Mouse (Mus musculus): ENCODE results near the gene Ctse. TPM values are rescaled to one million over a fixed set of nuclear protein-coding genes. Genes with fewer than 3 reads are reported as not detected.

Ctse gene
- polyA plus RNA-seq, 1 experiment from 2014 or later = not detected

GRCm38 (mm10) chr1:131655601-131656000, 17.5 kb downstream of the Ctse start:
- H3K36me3 ChIP-seq (ENCODE audit: control insufficient read depth, insufficient read depth, low read length) = no peaks in the 10 kb centered on the region
- H3K4me3 ChIP-seq (ENCODE audit: control insufficient read depth in 1 of 2, insufficient read depth in 1 of 2, low read depth in 1 of 2, low read length in 2 of 2) = no peak overlapping the region
- no peak overlapping the region for H3K4me2 ChIP-seq (ENCODE audit: low read length)
- no peaks in the 10 kb centered on the region for H3K27me3 ChIP-seq (ENCODE audit: control insufficient read depth, insufficient read depth, low read length)
- no peaks in the 10 kb centered on the region for H3K9me3 ChIP-seq (ENCODE audit: control insufficient read depth, low read length)
- 67% methylated on average over 6 of the region's 6 CpGs for whole genome bisulfite sequencing
- H3K9ac ChIP-seq (ENCODE audit: low read length) = no peak overlapping the region
- H3K4me1 ChIP-seq (ENCODE audit: control insufficient read depth in 2 of 2, insufficient read depth in 2 of 2, low read length in 2 of 2) = peaks cover 0 to 4% of the 10 kb centered on the region in 2 experiments; a peak in 1 of 4 replicates
- no peak overlapping the region for H3K27ac ChIP-seq (replicated peaks in 1 of 2; ENCODE audit: control insufficient read depth in 1 of 2, insufficient read depth in 1 of 2, low read depth in 2 of 2, low read length in 2 of 2)
- ATAC-seq (ENCODE audit: insufficient number of reproducible peaks, insufficient read depth, low FRiP score, low read depth) = no peak

DNA sequence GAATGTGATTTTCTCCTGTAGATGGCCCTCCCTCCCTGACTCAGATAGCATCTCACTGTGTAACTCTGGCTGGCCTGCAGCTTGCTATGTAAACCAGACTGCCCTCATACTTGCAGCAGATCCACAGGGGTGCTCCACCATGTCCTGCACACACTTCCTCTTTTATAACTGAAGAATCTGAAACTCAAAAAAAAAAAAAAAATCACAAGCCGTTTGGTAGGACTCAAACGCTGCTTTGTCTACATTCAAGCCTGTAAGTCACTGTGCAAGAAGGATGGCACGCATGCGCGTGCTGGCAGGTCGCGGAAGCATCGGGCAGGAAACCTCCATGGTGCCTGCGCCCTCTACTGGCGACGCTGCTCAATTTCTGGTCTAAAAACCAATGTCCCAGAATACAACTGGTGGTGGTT, 19.8 kb downstream of the Ctse start:
- H3K9ac ChIP-seq (ENCODE audit: low read length) = peak overlapping the region; percentile 38; the same call in 1 of the 2 replicates
- no peaks in the 10 kb centered on the region for H3K36me3 ChIP-seq (ENCODE audit: control insufficient read depth, insufficient read depth, low read length)
- H3K4me1 ChIP-seq (ENCODE audit: control insufficient read depth in 2 of 2, insufficient read depth in 2 of 2, low read length in 2 of 2) = peaks cover 0 to 4% of the 10 kb centered on the region in 2 experiments; a peak in 1 of 4 replicates
- no peaks in the 10 kb centered on the region for H3K27me3 ChIP-seq (ENCODE audit: control insufficient read depth, insufficient read depth, low read length)
- H3K4me2 ChIP-seq (ENCODE audit: low read length) = peak overlapping the region; percentile 58
- under 1% methylated on average over 11 of the region's 11 CpGs for WGBS
- H3K9me3 ChIP-seq (ENCODE audit: control insufficient read depth, low read length) = no peaks in the 10 kb centered on the region
- peak overlapping the region in 1 of 2 experiments; percentile 13; a peak in 1 of 4 replicates for H3K4me3 ChIP-seq (ENCODE audit: control insufficient read depth in 1 of 2, insufficient read depth in 1 of 2, low read depth in 1 of 2, low read length in 2 of 2)
- H3K27ac ChIP-seq (replicated peaks in 1 of 2; ENCODE audit: control insufficient read depth in 1 of 2, insufficient read depth in 1 of 2, low read depth in 2 of 2, low read length in 2 of 2) = no peak overlapping the region
- no peak for ATAC-seq (ENCODE audit: insufficient number of reproducible peaks, insufficient read depth, low FRiP score, low read depth)

GRCm38 (mm10) chr1:131659512-131660085, 21.5 kb downstream of the Ctse start:
- ATAC-seq (ENCODE audit: insufficient number of reproducible peaks, insufficient read depth, low FRiP score, low read depth) = no peak
- Histone ChIP-seq H3K4me1 (ENCODE audit: control insufficient read depth in 2 of 2, insufficient read depth in 2 of 2, low read length in 2 of 2) (0 out of 4 replicates have a peak, but pooled peaks cover 0 to 3% of the 10 kb centered on the region in 2 experiments), H3K9ac (ENCODE audit: low read length) (no peak overlapping the region), H3K27me3 (ENCODE audit: control insufficient read depth, insufficient read depth, low read length) (no peaks in the 10 kb centered on the region), H3K4me2 (ENCODE audit: low read length) (no peak overlapping the region), H3K9me3 (ENCODE audit: control insufficient read depth, low read length) (no peaks in the 10 kb centered on the region), H3K27ac (replicated peaks in 1 of 2; ENCODE audit: control insufficient read depth in 1 of 2, insufficient read depth in 1 of 2, low read depth in 2 of 2, low read length in 2 of 2) (no peak overlapping the region), H3K36me3 (ENCODE audit: control insufficient read depth, insufficient read depth, low read length) (no peaks in the 10 kb centered on the region), H3K4me3 (ENCODE audit: control insufficient read depth in 1 of 2, insufficient read depth in 1 of 2, low read depth in 1 of 2, low read length in 2 of 2) (no peak overlapping the region)
- 59% methylated on average over 5 of the region's 5 CpGs for WGBS

GRCm38 (mm10) chr1:131660266-131660665, 22.2 kb downstream of the Ctse start:
- no peak overlapping the region for H3K27ac ChIP-seq (replicated peaks in 1 of 2; ENCODE audit: control insufficient read depth in 1 of 2, insufficient read depth in 1 of 2, low read depth in 2 of 2, low read length in 2 of 2)
- H3K9me3 ChIP-seq (ENCODE audit: control insufficient read depth, low read length) = no peaks in the 10 kb centered on the region
- no peak overlapping the region for H3K4me3 ChIP-seq (ENCODE audit: control insufficient read depth in 1 of 2, insufficient read depth in 1 of 2, low read depth in 1 of 2, low read length in 2 of 2)
- no peaks in the 10 kb centered on the region for H3K36me3 ChIP-seq (ENCODE audit: control insufficient read depth, insufficient read depth, low read length)
- 79% methylated on average over 2 of the region's 2 CpGs for WGBS
- H3K9ac ChIP-seq (ENCODE audit: low read length) = no peak overlapping the region
- H3K4me2 ChIP-seq (ENCODE audit: low read length) = no peak overlapping the region
- ATAC-seq (ENCODE audit: insufficient number of reproducible peaks, insufficient read depth, low FRiP score, low read depth) = no peak
- 0 out of 4 replicates have a peak, but pooled peaks cover 0 to 3% of the 10 kb centered on the region in 2 experiments for H3K4me1 ChIP-seq (ENCODE audit: control insufficient read depth in 2 of 2, insufficient read depth in 2 of 2, low read length in 2 of 2)
- H3K27me3 ChIP-seq (ENCODE audit: control insufficient read depth, insufficient read depth, low read length) = no peaks in the 10 kb centered on the region

DNA sequence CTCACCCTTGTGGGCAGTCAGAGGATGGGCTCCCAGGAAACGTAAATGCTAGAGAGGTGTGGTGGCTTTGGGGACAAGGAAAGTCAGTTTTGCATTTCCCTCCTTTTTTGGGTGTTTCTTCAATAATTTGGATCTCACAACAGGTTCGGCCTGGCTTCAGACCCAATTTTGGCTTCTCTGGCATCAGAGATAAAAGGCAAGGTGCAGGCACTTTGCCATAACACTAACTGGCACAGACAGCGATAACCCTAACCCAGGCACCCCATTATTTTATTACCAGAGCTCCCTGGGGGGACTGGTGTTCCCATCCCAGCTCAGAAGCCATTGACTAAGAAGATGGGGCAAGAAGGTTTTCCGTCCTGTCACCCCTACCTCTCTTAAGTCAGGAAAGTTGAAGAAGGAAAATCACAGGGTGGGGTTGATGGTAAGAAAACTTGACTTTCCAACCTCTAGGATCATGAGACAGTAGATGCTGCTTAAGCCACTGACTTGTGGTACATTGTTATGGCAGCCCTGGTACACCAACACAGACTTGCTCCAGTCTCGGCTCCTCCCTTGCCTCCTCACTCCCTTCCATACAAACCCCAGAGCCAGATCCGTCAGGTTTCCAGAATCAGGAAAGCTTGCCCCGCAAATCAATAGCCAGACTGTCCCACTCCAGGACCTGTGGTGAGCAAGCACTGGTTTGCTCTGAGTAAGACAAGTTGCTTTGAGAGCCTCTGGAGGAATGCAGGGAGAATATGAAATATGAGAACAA, 22.8 kb downstream of the Ctse start:
- 68% methylated on average over 7 of the region's 7 CpGs for WGBS
- ATAC-seq (ENCODE audit: insufficient number of reproducible peaks, insufficient read depth, low FRiP score, low read depth) = no peak

GRCm38 (mm10) chr1:131661749-131662148, 23.6 kb downstream of the Ctse start:
- ATAC-seq (ENCODE audit: insufficient number of reproducible peaks, insufficient read depth, low FRiP score, low read depth) = 0 out of 2 replicates have a peak, but pooled peaks have one; percentile 10
- no peak overlapping the region for H3K4me3 ChIP-seq (ENCODE audit: control insufficient read depth in 1 of 2, insufficient read depth in 1 of 2, low read depth in 1 of 2, low read length in 2 of 2)
- 68% methylated on average over 3 of the region's 3 CpGs for WGBS
- no peaks in the 10 kb centered on the region for H3K27me3 ChIP-seq (ENCODE audit: control insufficient read depth, insufficient read depth, low read length)
- no peak overlapping the region for H3K27ac ChIP-seq (replicated peaks in 1 of 2; ENCODE audit: control insufficient read depth in 1 of 2, insufficient read depth in 1 of 2, low read depth in 2 of 2, low read length in 2 of 2)
- H3K4me2 ChIP-seq (ENCODE audit: low read length) = no peak overlapping the region
- H3K36me3 ChIP-seq (ENCODE audit: control insufficient read depth, insufficient read depth, low read length) = no peaks in the 10 kb centered on the region
- H3K9ac ChIP-seq (ENCODE audit: low read length) = no peak overlapping the region
- 0 out of 4 replicates have a peak, but pooled peaks cover 0 to 3% of the 10 kb centered on the region in 2 experiments for H3K4me1 ChIP-seq (ENCODE audit: control insufficient read depth in 2 of 2, insufficient read depth in 2 of 2, low read length in 2 of 2)
- H3K9me3 ChIP-seq (ENCODE audit: control insufficient read depth, low read length) = no peaks in the 10 kb centered on the region

More for the DNA sequence above, 22.8 kb downstream of the Ctse start:
- Histone ChIP-seq H3K9me3 (ENCODE audit: control insufficient read depth, low read length) (no peaks in the 10 kb centered on the region), H3K36me3 (ENCODE audit: control insufficient read depth, insufficient read depth, low read length) (no peaks in the 10 kb centered on the region), H3K9ac (ENCODE audit: low read length) (no peak overlapping the region), H3K27ac (replicated peaks in 1 of 2; ENCODE audit: control insufficient read depth in 1 of 2, insufficient read depth in 1 of 2, low read depth in 2 of 2, low read length in 2 of 2) (no peak overlapping the region), H3K27me3 (ENCODE audit: control insufficient read depth, insufficient read depth, low read length) (no peaks in the 10 kb centered on the region), H3K4me3 (ENCODE audit: control insufficient read depth in 1 of 2, insufficient read depth in 1 of 2, low read depth in 1 of 2, low read length in 2 of 2) (no peak overlapping the region), H3K4me2 (ENCODE audit: low read length) (no peak overlapping the region), H3K4me1 (ENCODE audit: control insufficient read depth in 2 of 2, insufficient read depth in 2 of 2, low read length in 2 of 2) (0 out of 4 replicates have a peak, but pooled peaks cover 0 to 3% of the 10 kb centered on the region in 2 experiments)

DNA sequence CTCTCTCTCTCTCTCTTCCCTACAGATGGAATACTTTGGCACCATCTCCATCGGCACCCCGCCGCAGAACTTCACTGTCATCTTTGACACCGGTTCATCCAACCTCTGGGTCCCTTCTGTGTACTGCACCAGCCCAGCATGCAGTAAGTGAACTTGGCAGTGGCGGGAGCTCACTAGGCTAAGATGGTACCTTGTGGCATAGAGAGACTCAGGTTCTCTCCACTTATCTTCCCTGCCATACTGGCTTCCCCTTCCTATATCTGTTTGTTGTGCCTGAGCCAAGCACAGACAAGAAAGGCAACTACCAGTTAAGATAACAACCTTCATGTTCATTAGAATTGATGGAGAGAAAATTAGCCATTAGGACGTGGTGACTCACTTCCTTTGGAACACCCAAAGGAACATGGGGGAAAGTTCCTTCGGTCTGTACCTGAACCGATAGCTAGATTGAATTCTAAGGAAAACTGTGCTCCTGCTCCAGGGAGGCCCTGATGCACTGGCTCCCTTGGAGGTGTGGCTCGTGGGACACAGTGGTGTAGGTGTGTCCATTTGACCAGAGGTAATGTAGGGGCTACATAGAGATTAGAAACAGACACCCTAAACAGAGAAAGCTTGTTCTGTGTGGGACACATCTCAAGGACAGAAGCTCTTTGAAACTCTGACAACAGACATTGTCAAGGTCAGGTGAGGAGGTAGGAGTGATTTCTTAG, 25.3 kb downstream of the Ctse start:
- H3K4me1 ChIP-seq (ENCODE audit: control insufficient read depth in 2 of 2, insufficient read depth in 2 of 2, low read length in 2 of 2) = no peaks in the 10 kb centered on the region
- H3K9me3 ChIP-seq (ENCODE audit: control insufficient read depth, low read length) = no peaks in the 10 kb centered on the region
- no peak overlapping the region for H3K4me2 ChIP-seq (ENCODE audit: low read length)
- H3K27me3 ChIP-seq (ENCODE audit: control insufficient read depth, insufficient read depth, low read length) = no peaks in the 10 kb centered on the region
- no peak overlapping the region for H3K27ac ChIP-seq (replicated peaks in 1 of 2; ENCODE audit: control insufficient read depth in 1 of 2, insufficient read depth in 1 of 2, low read depth in 2 of 2, low read length in 2 of 2)
- H3K9ac ChIP-seq (ENCODE audit: low read length) = no peak overlapping the region
- no peak overlapping the region for H3K4me3 ChIP-seq (ENCODE audit: control insufficient read depth in 1 of 2, insufficient read depth in 1 of 2, low read depth in 1 of 2, low read length in 2 of 2)
- ATAC-seq (ENCODE audit: insufficient number of reproducible peaks, insufficient read depth, low FRiP score, low read depth) = no peak
- H3K36me3 ChIP-seq (ENCODE audit: control insufficient read depth, insufficient read depth, low read length) = no peaks in the 10 kb centered on the region
- WGBS = 78% methylated on average over 9 of the region's 9 CpGs

Data from heart, embryonic 14.5 days (tissue).